Mouse (Mus musculus) liver, postnatal 0 days (tissue): ENCODE data around the gene Dnajc16. TPM values are rescaled to one million over a fixed set of nuclear protein-coding genes. Genes with fewer than 3 reads are reported as not detected.
A peak's percentile ranks its signal among the peaks of the same experiment; 100 is the strongest.

ENCODE experiments used
- ATAC-seq: fragments of 200-750 bp; cut with Nextera tagmentation; 2 replicates; pipeline ENCODE4 v1.8.0; 2017; ENCODE audit warnings: mild to moderate bottlenecking, moderate library complexity
- DNase-seq: peaks from one replicate; pipeline ENCODE4 v3.0.0-alpha.2; 2016
- H3K27ac ChIP-seq: fragments of 300-500 bp; sonication (generic); 2 replicates; pipeline ENCODE4 v1.5.1; 2014; ENCODE audit warnings: antibody characterized with exemption, moderate library complexity, mild to moderate bottlenecking, low read depth
- H3K27me3 ChIP-seq: fragments of 300-500 bp; sonication (generic); 2 replicates; pipeline ENCODE4 v1.6.1; 2014; ENCODE audit warnings: low read length, control low read depth, mixed read lengths; ENCODE audit not compliant: insufficient read depth
- H3K36me3 ChIP-seq: fragments of 300-500 bp; sonication (generic); replicated peaks from 2 replicates; pipeline ENCODE4 v1.6.1; 2014; ENCODE audit warnings: mild to moderate bottlenecking, control low read depth, low read length, moderate library complexity, mixed read lengths; ENCODE audit not compliant: insufficient read depth
- H3K4me1 ChIP-seq: fragments of 300-500 bp; sonication (generic); 2 replicates; pipeline ENCODE4 v1.6.1; 2014; ENCODE audit warnings: antibody characterized with exemption, mild to moderate bottlenecking, control low read depth; ENCODE audit not compliant: insufficient read depth
- H3K4me2 ChIP-seq: fragments of 300-500 bp; sonication (generic); 2 replicates; pipeline ENCODE4 v1.6.1; 2014; ENCODE audit warnings: low read depth, mild to moderate bottlenecking, low read length, moderate library complexity, mixed read lengths
- H3K4me3 ChIP-seq: fragments of 300-500 bp; sonication (generic); 2 replicates; pipeline ENCODE4 v1.5.1; 2014; ENCODE audit warnings: low read depth, low read length
- H3K9ac ChIP-seq: fragments of 300-500 bp; sonication (generic); replicated peaks from 2 replicates; pipeline ENCODE4 v1.6.1; 2014; ENCODE audit warnings: mild to moderate bottlenecking, moderate library complexity
- H3K9me3 ChIP-seq: fragments of 300-500 bp; sonication (generic); 2 replicates; pipeline ENCODE4 v1.6.1; 2016; ENCODE audit warnings: mild to moderate bottlenecking, control low read depth, low read length, mixed read lengths
- CTCF ChIP-seq: sonication (generic); IDR thresholded peaks from 2 replicates; pipeline ENCODE4 v1.5.1; 2016; ENCODE audit warnings: antibody characterized with exemption, low read depth
- EP300 ChIP-seq: IDR thresholded peaks from 2 replicates; pipeline ENCODE4 v1.6.1; 2016; ENCODE audit warnings: antibody characterized with exemption, low read depth, mild to moderate bottlenecking
- WGBS: fragments of 180-500 bp; shearing (Covaris S2); extraction: QIAGEN DNeasy Blood & Tissue Kit; methylation state at CpG from one replicate; pipeline ENCODE4 v1.1.7; 2014; ENCODE audit not compliant: insufficient replicate concordance; 5-methylcytosine and 5-hydroxymethylcytosine counted together
- polyA plus RNA-seq: library from polyadenylated mRNA; unstranded; fragments of >200 nt; fragmentation: Nextera tagmentation; extraction: Ambion mirVana; gene quantifications from 2 replicates; pipeline ENCODE4 v1.2.1, GENCODE M21; 2015

The Dnajc16 gene
- polyA plus RNA-seq, 1 experiment from 2014 or later, result 2.7 TPM

GRCm38 (mm10) chr4:141742381-141742780, 48.4 kb downstream of the Dnajc16 start:
- 75% methylated on average over 4 of the region's 4 CpGs for WGBS
- Histone ChIP-seq H3K4me2 (no peak overlapping the region), H3K27ac (peak overlapping the region; percentile 90), H3K36me3 (no peaks in the 10 kb centered on the region), H3K9me3 (no peaks in the 10 kb centered on the region), H3K4me1 (no peaks in the 10 kb centered on the region), H3K9ac (peak overlapping the region; percentile 16; the same call in 1 of the 2 replicates), H3K27me3 (no peaks in the 10 kb centered on the region), H3K4me3 (no peak overlapping the region)
- ATAC-seq (peak; percentile 29), DNase-seq (no peak)
- TF ChIP-seq CTCF, result no peak
- TF ChIP-seq EP300, result no peak

- H3K4me2 ChIP-seq, result no peak overlapping the region
- no peaks in the 10 kb centered on the region for H3K36me3 ChIP-seq
- TF ChIP-seq CTCF (no peak), EP300 (peak; percentile 64)
- ATAC-seq (peak; percentile 98), DNase-seq (peak; percentile 73)
- H3K9me3 ChIP-seq, result no peaks in the 10 kb centered on the region
- no peaks in the 10 kb centered on the region for H3K27me3 ChIP-seq
- WGBS, result 52% methylated on average over 9 of the region's 9 CpGs
- no peak overlapping the region for H3K9ac ChIP-seq
- H3K4me1 ChIP-seq, result no peaks in the 10 kb centered on the region
- peak overlapping the region; percentile 90 for H3K27ac ChIP-seq
- H3K4me3 ChIP-seq, result no peak overlapping the region
Measured at GRCm38 (mm10) chr4:141741856-141742255, 48.9 kb downstream of the Dnajc16 start.

- DNase-seq (no peak), ATAC-seq (no peak)
- Histone ChIP-seq H3K4me3 (no peak overlapping the region), H3K4me2 (no peak overlapping the region), H3K36me3 (no peaks in the 10 kb centered on the region), H3K27me3 (no peaks in the 10 kb centered on the region), H3K4me1 (peaks cover 8% of the 10 kb centered on the region), H3K27ac (no peak overlapping the region), H3K9me3 (no peaks in the 10 kb centered on the region), H3K9ac (no peak overlapping the region)
- TF ChIP-seq CTCF (no peak), EP300 (no peak)
- 72% methylated on average over 8 of the region's 8 CpGs for WGBS
Measured at GRCm38 (mm10) chr4:141738015-141738414, 52.7 kb downstream of the Dnajc16 start.

- WGBS, result 53% methylated on average over 4 of the region's 4 CpGs
- no peak overlapping the region for H3K4me2 ChIP-seq
- no peak for ATAC-seq
- H3K9me3 ChIP-seq, result no peaks in the 10 kb centered on the region
- peaks cover 11% of the 10 kb centered on the region for H3K4me1 ChIP-seq
- H3K36me3 ChIP-seq, result no peaks in the 10 kb centered on the region
- DNase-seq, result no peak
- TF ChIP-seq CTCF (no peak), EP300 (no peak)
- no peak overlapping the region for H3K4me3 ChIP-seq
- no peaks in the 10 kb centered on the region for H3K27me3 ChIP-seq
- no peak overlapping the region for H3K27ac ChIP-seq
- no peak overlapping the region for H3K9ac ChIP-seq
Measured at GRCm38 (mm10) chr4:141736856-141737255, 53.9 kb downstream of the Dnajc16 start.

GRCm38 (mm10) chr4:141735206-141735560, 55.5 kb downstream of the Dnajc16 start:
- TF ChIP-seq CTCF (no peak), EP300 (no peak)
- WGBS, result 32% methylated on average over 9 of the region's 9 CpGs
- Histone ChIP-seq H3K4me2 (peak overlapping the region; percentile 67), H3K4me3 (no peak overlapping the region), H3K27me3 (no peaks in the 10 kb centered on the region), H3K36me3 (no peaks in the 10 kb centered on the region), H3K4me1 (peaks cover 19% of the 10 kb centered on the region), H3K9me3 (no peaks in the 10 kb centered on the region), H3K9ac (no peak overlapping the region), H3K27ac (no peak overlapping the region)
- no peak for ATAC-seq
- DNase-seq, result no peak

- no peaks in the 10 kb centered on the region for H3K27me3 ChIP-seq
- peak; percentile 90 for DNase-seq
- H3K4me2 ChIP-seq, result peak overlapping the region; percentile 67
- H3K36me3 ChIP-seq, result no peaks in the 10 kb centered on the region
- TF ChIP-seq CTCF, result no peak
- no peak for TF ChIP-seq EP300
- H3K9me3 ChIP-seq, result no peaks in the 10 kb centered on the region
- ATAC-seq, result peak; percentile 81
- H3K4me1 ChIP-seq, result peaks cover 21% of the 10 kb centered on the region
- H3K27ac ChIP-seq, result peak overlapping the region; percentile 25
- peak overlapping the region; percentile 31 for H3K4me3 ChIP-seq
- WGBS, result 10% methylated on average over 24 of the region's 24 CpGs
- no peak overlapping the region for H3K9ac ChIP-seq
Measured at GRCm38 (mm10) chr4:141734446-141735205, 56.1 kb downstream of the Dnajc16 start.
